Mouse (Mus musculus): Measurements from ENCODE around the gene Mrps25. TPM values are rescaled to one million over a fixed set of nuclear protein-coding genes. Genes with fewer than 3 reads are reported as not detected.

Mrps25 gene
- polyA plus RNA-seq, 1 experiment from 2014 or later = 87.1 TPM

- Histone ChIP-seq H3K9me3 (no peaks in the 10 kb centered on the region), H3K9ac (replicated peaks) (no peak overlapping the region), H3K4me2 (no peak overlapping the region), H3K27me3 (no peaks in the 10 kb centered on the region), H3K4me1 (replicated peaks) (peaks cover under 1% of the 10 kb centered on the region; the same call in 1 of the 2 replicates), H3K36me3 (peaks cover 5% of the 10 kb centered on the region; the same call in 1 of the 2 replicates), H3K27ac (no peak overlapping the region), H3K4me3 (replicated peaks) (no peak overlapping the region)
- ATAC-seq (ENCODE audit: insufficient number of reproducible peaks, insufficient read depth, low FRiP score, low TSS enrichment, low read depth) = no peak
- WGBS = 96% methylated on average over 1 of the region's 1 CpGs
Observed at GRCm38 (mm10) chr6:92126861-92127468, 56.9 kb downstream of the Mrps25 start.

GRCm38 (mm10) chr6:92124547-92124946 lies 59.3 kb downstream of the Mrps25 start:
- Histone ChIP-seq H3K4me1 (replicated peaks) (no peaks in the 10 kb centered on the region), H3K27me3 (no peaks in the 10 kb centered on the region), H3K9me3 (no peaks in the 10 kb centered on the region), H3K36me3 (peaks cover 5% of the 10 kb centered on the region; the same call in 1 of the 2 replicates), H3K27ac (no peak overlapping the region), H3K9ac (replicated peaks) (no peak overlapping the region), H3K4me3 (replicated peaks) (no peak overlapping the region), H3K4me2 (no peak overlapping the region)
- ATAC-seq (ENCODE audit: insufficient number of reproducible peaks, insufficient read depth, low FRiP score, low TSS enrichment, low read depth) = no peak

Other genes starting within 250 kb of the Mrps25 start
- 5.8 and 7.0 TPM in 2 replicates for gene Fgd5, start 205.2 kb downstream of the Mrps25 start, polyA plus RNA-seq (2016; fragmentation: Nextera tagmentation; extraction: Ambion mirVana)
- 24.6 and 33.4 TPM in 2 replicates for gene Nr2c2, start 92.6 kb downstream of the Mrps25 start, polyA plus RNA-seq (2016; fragmentation: Nextera tagmentation; extraction: Ambion mirVana)
- gene Rbsn, start 30.9 kb upstream of the Mrps25 start, polyA plus RNA-seq (2016; fragmentation: Nextera tagmentation; extraction: Ambion mirVana) = 34.0 and 38.3 TPM in 2 replicates
- not detected in 2 replicates for gene Trh, start 60.6 kb upstream of the Mrps25 start, polyA plus RNA-seq (2016; fragmentation: Nextera tagmentation; extraction: Ambion mirVana)

Data from limb, embryonic 12.5 days (tissue).